Mouse (Mus musculus): ENCODE measurements at regions not wholly inside any gene's neighbourhood (a gene's known extent, or its start where the extent isn't known, plus 50 kb on each side); places are given as distances from the start of the nearest gene placed in this dataset.

GRCm38 (mm10) chr19:44692816-44693215 is 63.0 kb upstream of the Pax2 start:
- no peak overlapping the region for H3K4me3 ChIP-seq (ENCODE audit: insufficient read depth in 1 of 2, low read depth in 2 of 2, low read length in 2 of 2)
- ATAC-seq (ENCODE audit: insufficient read depth): no peak
- no peaks in the 10 kb centered on the region for H3K4me1 ChIP-seq (replicated peaks; ENCODE audit: control insufficient read depth in 2 of 2, insufficient read depth in 2 of 2, low read length in 1 of 2)
- H3K9ac ChIP-seq (replicated peaks): no peak overlapping the region
- H3K27me3 ChIP-seq (ENCODE audit: control insufficient read depth, insufficient read depth, low read length): peaks cover 8% of the 10 kb centered on the region
- TF ChIP-seq CTCF (IDR thresholded peaks at IDR 0.05; ENCODE audit: low read depth) (no peak), EP300 (IDR thresholded peaks at IDR 0.05; ENCODE audit: low read depth) (no peak)
- no peak for DNase-seq (ENCODE audit: low read depth in 3 of 3, low spot score in 3 of 3)
- H3K9me3 ChIP-seq (ENCODE audit: control insufficient read depth, low read length): no peaks in the 10 kb centered on the region
- WGBS (ENCODE audit: insufficient replicate concordance): 5% methylated on average over 16 of the region's 16 CpGs
- no peak overlapping the region for H3K4me2 ChIP-seq (ENCODE audit: low read depth)
- H3K27ac ChIP-seq: no peak overlapping the region
- no peaks in the 10 kb centered on the region for H3K36me3 ChIP-seq (replicated peaks; ENCODE audit: control insufficient read depth, insufficient read depth, low read depth)

- Histone ChIP-seq H3K36me3 (replicated peaks; ENCODE audit: control insufficient read depth, insufficient read depth, low read depth) (no peaks in the 10 kb centered on the region), H3K27me3 (ENCODE audit: control insufficient read depth, insufficient read depth, low read length) (peaks cover 19% of the 10 kb centered on the region), H3K4me2 (ENCODE audit: low read depth) (no peak overlapping the region), H3K4me3 (ENCODE audit: insufficient read depth in 1 of 2, low read depth in 2 of 2, low read length in 2 of 2) (no peak overlapping the region), H3K4me1 (replicated peaks; ENCODE audit: control insufficient read depth in 2 of 2, insufficient read depth in 2 of 2, low read length in 1 of 2) (no peaks in the 10 kb centered on the region), H3K9ac (replicated peaks) (no peak overlapping the region), H3K9me3 (ENCODE audit: control insufficient read depth, low read length) (no peaks in the 10 kb centered on the region), H3K27ac (no peak overlapping the region)
- no peak for ATAC-seq (ENCODE audit: insufficient read depth)
- WGBS (ENCODE audit: insufficient replicate concordance): 4% methylated on average over 3 of the region's 3 CpGs
- TF ChIP-seq CTCF (IDR thresholded peaks at IDR 0.05; ENCODE audit: low read depth) (no peak), EP300 (IDR thresholded peaks at IDR 0.05; ENCODE audit: low read depth) (no peak)
- DNase-seq (ENCODE audit: low read depth in 3 of 3, low spot score in 3 of 3): no peak
Measured at GRCm38 (mm10) chr19:44695331-44695730, 60.5 kb upstream of the Pax2 start.

- Histone ChIP-seq H3K4me1 (replicated peaks; ENCODE audit: control insufficient read depth in 2 of 2, insufficient read depth in 2 of 2, low read length in 1 of 2) (no peaks in the 10 kb centered on the region), H3K4me2 (ENCODE audit: low read depth) (no peak overlapping the region), H3K4me3 (ENCODE audit: insufficient read depth in 1 of 2, low read depth in 2 of 2, low read length in 2 of 2) (no peak overlapping the region), H3K9ac (replicated peaks) (no peak overlapping the region), H3K36me3 (replicated peaks; ENCODE audit: control insufficient read depth, insufficient read depth, low read depth) (no peaks in the 10 kb centered on the region), H3K27me3 (ENCODE audit: control insufficient read depth, insufficient read depth, low read length) (peaks cover 19% of the 10 kb centered on the region), H3K9me3 (ENCODE audit: control insufficient read depth, low read length) (no peaks in the 10 kb centered on the region), H3K27ac (no peak overlapping the region)
- ATAC-seq (ENCODE audit: insufficient read depth): no peak
- no peak for TF ChIP-seq CTCF (IDR thresholded peaks at IDR 0.05; ENCODE audit: low read depth)
- TF ChIP-seq EP300 (IDR thresholded peaks at IDR 0.05; ENCODE audit: low read depth): no peak
- 7% methylated on average over 8 of the region's 8 CpGs for WGBS (ENCODE audit: insufficient replicate concordance)
- DNase-seq (ENCODE audit: low read depth in 3 of 3, low spot score in 3 of 3): no peak
Measured at GRCm38 (mm10) chr19:44696059-44696712, 59.7 kb upstream of the Pax2 start.

- Histone ChIP-seq H3K9me3 (ENCODE audit: control insufficient read depth, low read length) (no peaks in the 10 kb centered on the region), H3K4me2 (ENCODE audit: low read depth) (no peak overlapping the region), H3K4me3 (ENCODE audit: insufficient read depth in 1 of 2, low read depth in 2 of 2, low read length in 2 of 2) (no peak overlapping the region), H3K27me3 (ENCODE audit: control insufficient read depth, insufficient read depth, low read length) (peaks cover 19% of the 10 kb centered on the region), H3K36me3 (replicated peaks; ENCODE audit: control insufficient read depth, insufficient read depth, low read depth) (no peaks in the 10 kb centered on the region), H3K27ac (no peak overlapping the region), H3K9ac (replicated peaks) (no peak overlapping the region), H3K4me1 (replicated peaks; ENCODE audit: control insufficient read depth in 2 of 2, insufficient read depth in 2 of 2, low read length in 1 of 2) (no peaks in the 10 kb centered on the region)
- WGBS (ENCODE audit: insufficient replicate concordance): 35% methylated on average over 9 of the region's 9 CpGs
- TF ChIP-seq CTCF (IDR thresholded peaks at IDR 0.05; ENCODE audit: low read depth) (no peak), EP300 (IDR thresholded peaks at IDR 0.05; ENCODE audit: low read depth) (no peak)
- DNase-seq (ENCODE audit: low read depth in 3 of 3, low spot score in 3 of 3): no peak
- ATAC-seq (ENCODE audit: insufficient read depth): no peak
Measured at GRCm38 (mm10) chr19:44696773-44697172, 59.1 kb upstream of the Pax2 start.

GRCm38 (mm10) chr19:44698382-44699256 is 57.2 kb upstream of the Pax2 start:
- H3K9me3 ChIP-seq (ENCODE audit: control insufficient read depth, low read length): no peaks in the 10 kb centered on the region
- H3K27me3 ChIP-seq (ENCODE audit: control insufficient read depth, insufficient read depth, low read length): peaks cover 11% of the 10 kb centered on the region; the same call in 1 of the 2 replicates
- H3K4me2 ChIP-seq (ENCODE audit: low read depth): no peak overlapping the region
- H3K4me1 ChIP-seq (replicated peaks; ENCODE audit: control insufficient read depth in 2 of 2, insufficient read depth in 2 of 2, low read length in 1 of 2): no peaks in the 10 kb centered on the region
- no peak overlapping the region for H3K27ac ChIP-seq
- H3K9ac ChIP-seq (replicated peaks): no peak overlapping the region
- DNase-seq (ENCODE audit: low read depth in 3 of 3, low spot score in 3 of 3) (no peak), ATAC-seq (ENCODE audit: insufficient read depth) (no peak)
- TF ChIP-seq EP300 (IDR thresholded peaks at IDR 0.05; ENCODE audit: low read depth): no peak
- TF ChIP-seq CTCF (IDR thresholded peaks at IDR 0.05; ENCODE audit: low read depth): no peak
- 17% methylated on average over 21 of the region's 21 CpGs for WGBS (ENCODE audit: insufficient replicate concordance)
- H3K36me3 ChIP-seq (replicated peaks; ENCODE audit: control insufficient read depth, insufficient read depth, low read depth): no peaks in the 10 kb centered on the region
- H3K4me3 ChIP-seq (ENCODE audit: insufficient read depth in 1 of 2, low read depth in 2 of 2, low read length in 2 of 2): no peak overlapping the region

All from liver, embryonic 14.5 days (tissue).